Mouse (Mus musculus) spleen, postnatal 4 days (tissue): ENCODE measurements around the gene Hgd.

Source experiments
- DNase-seq, 2 experiments: peaks; one replicate each; pipeline ENCODE4 v3.0.0; 2022; ENCODE audit warnings: low spot score in 2 of 2

Gene Hgd

GRCm38 (mm10) chr16:37581901-37582300 is 1.9 kb downstream of the Hgd start:
- no peak for DNase-seq

- DNase-seq = no peak
These were observed 3.4 kb downstream of the Hgd start for GRCm38 (mm10) chr16:37583306-37583705.

- no peak for DNase-seq
These were observed 3.8 kb downstream of the Hgd start for GRCm38 (mm10) chr16:37583801-37584200.

- DNase-seq = no peak
These were observed 4.5 kb downstream of the Hgd start for GRCm38 (mm10) chr16:37584218-37585035.

- no peak for DNase-seq
These were observed 5.2 kb downstream of the Hgd start for GRCm38 (mm10) chr16:37585129-37585563.

GRCm38 (mm10) chr16:37590921-37591320 is 11.0 kb downstream of the Hgd start:
- no peak for DNase-seq

GRCm38 (mm10) chr16:37591551-37591950 is 11.6 kb downstream of the Hgd start:
- DNase-seq = no peak

- DNase-seq = no peak
These were observed 17.5 kb downstream of the Hgd start for GRCm38 (mm10) chr16:37597412-37597811.

GRCm38 (mm10) chr16:37598463-37598862 is 18.5 kb downstream of the Hgd start:
- DNase-seq = no peak

- no peak for DNase-seq
These were observed 19.4 kb downstream of the Hgd start for GRCm38 (mm10) chr16:37599326-37599725.

- DNase-seq = no peak
These were observed 23.5 kb downstream of the Hgd start for GRCm38 (mm10) chr16:37603431-37603830.

- no peak for DNase-seq
These were observed 24.3 kb downstream of the Hgd start for GRCm38 (mm10) chr16:37604243-37604642.

- no peak for DNase-seq
These were observed 30.4 kb downstream of the Hgd start for GRCm38 (mm10) chr16:37610333-37610732.

GRCm38 (mm10) chr16:37611072-37611471 is 31.1 kb downstream of the Hgd start:
- no peak for DNase-seq

GRCm38 (mm10) chr16:37612013-37612412 is 32.1 kb downstream of the Hgd start:
- no peak for DNase-seq

GRCm38 (mm10) chr16:37614540-37614939 is 34.6 kb downstream of the Hgd start:
- DNase-seq = no peak

- DNase-seq = no peak
These were observed 35.5 kb downstream of the Hgd start for GRCm38 (mm10) chr16:37615429-37615828.

GRCm38 (mm10) chr16:37616104-37616503 is 36.2 kb downstream of the Hgd start:
- no peak for DNase-seq

GRCm38 (mm10) chr16:37617695-37618094 is 37.7 kb downstream of the Hgd start:
- no peak for DNase-seq

- no peak for DNase-seq
These were observed 42.5 kb downstream of the Hgd start for GRCm38 (mm10) chr16:37622403-37622802.

GRCm38 (mm10) chr16:37622919-37623318 is 43.0 kb downstream of the Hgd start:
- no peak for DNase-seq

- no peak for DNase-seq
These were observed 46.5 kb downstream of the Hgd start for GRCm38 (mm10) chr16:37626388-37626949.

- DNase-seq = no peak
These were observed 48.4 kb downstream of the Hgd start for GRCm38 (mm10) chr16:37628336-37628735.
